Mouse (Mus musculus): ENCODE results near the gene Srrm2.

- TF ChIP-seq MEF2A (IDR thresholded peaks at IDR 0.05; ENCODE audit: borderline replicate concordance, low read depth, low read length) (no peak), BHLHE40 (IDR thresholded peaks at IDR 0.05; ENCODE audit: low read depth, low read length) (no peak), NELFE (IDR thresholded peaks at IDR 0.05; ENCODE audit: low read depth, low read length) (no peak), TCF12 (IDR thresholded peaks at IDR 0.05; ENCODE audit: low read depth, low read length) (no peak), CTCF (conservative IDR thresholded peaks at IDR 0.05 in 1 of 2, IDR thresholded peaks at IDR 0.05 in 1 of 2; ENCODE audit: low read depth in 2 of 2, low read length in 2 of 2) (no peak), EP300 (IDR thresholded peaks at IDR 0.05; ENCODE audit: low read length) (no peak), ZC3H11A (IDR thresholded peaks at IDR 0.05; ENCODE audit: low read depth, low read length) (no peak)
Measured at GRCm38 (mm10) chr17:23770493-23770892, 19.8 kb upstream of the Srrm2 start.

Measured in CH12.LX (cell line).